8 mouse cellular contexts compared by ENCODE assay signal in the genomic region with DNA sequence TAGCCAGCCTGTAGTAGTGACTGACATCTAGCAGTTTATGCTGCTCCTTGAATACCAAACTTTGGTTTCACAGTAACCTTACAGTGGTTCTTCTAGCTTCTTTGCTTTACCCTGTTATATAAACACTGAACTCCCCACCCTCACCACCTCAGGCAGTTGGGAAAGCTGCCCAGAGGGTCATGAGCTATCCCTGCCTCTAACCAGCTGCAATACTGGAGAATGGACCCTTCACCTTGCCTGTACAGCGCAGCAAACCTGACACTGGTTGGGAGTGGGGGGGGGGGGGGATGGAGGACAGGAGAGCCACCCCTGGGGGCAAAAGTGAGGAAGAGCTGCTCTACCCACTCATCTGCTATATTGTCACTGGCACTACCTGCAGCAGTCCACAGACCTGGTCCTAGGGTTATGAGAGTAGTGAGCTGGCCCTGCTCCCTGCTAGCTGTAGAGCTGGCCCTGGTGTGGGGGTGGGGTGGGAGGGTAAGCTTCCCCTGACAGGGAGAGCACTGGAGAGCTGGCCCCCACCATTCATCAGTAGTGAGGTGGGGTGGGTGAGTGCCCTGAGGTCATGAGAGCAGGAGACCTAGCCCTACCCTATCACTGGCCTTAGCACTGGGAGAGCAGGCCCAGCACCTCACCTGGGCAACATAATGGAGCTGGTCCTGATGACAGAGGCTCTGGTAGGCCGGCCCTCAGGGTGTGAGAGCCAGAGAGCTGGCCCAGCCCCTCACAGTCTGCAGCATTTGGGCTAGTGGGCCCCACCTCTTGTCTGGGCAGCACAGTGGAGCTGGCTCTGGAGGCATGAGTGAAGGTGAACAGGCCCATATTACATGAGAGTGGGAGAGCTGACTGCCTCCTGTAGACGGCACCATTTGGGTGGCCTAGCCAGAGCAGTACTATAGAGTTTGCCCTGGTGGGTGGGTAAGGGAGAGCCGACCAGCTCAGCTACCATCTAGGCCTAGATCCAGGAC. TPM values are rescaled to one million over a fixed set of nuclear protein-coding genes. Genes with fewer than 3 reads are reported as not detected.
DNase-seq lines count a peak whose midpoint lies in the region; ATAC-seq and TF ChIP-seq lines count a peak whose summit lies in the region.

No protein-coding gene starts in this region.

- no peak for TF ChIP-seq CTCF in liver, embryonic 14.5 days (IDR thresholded peaks at IDR 0.05; ENCODE audit: low read depth)

- no peak overlapping the region for H3K4me3 ChIP-seq in embryonic facial prominence, embryonic 10.5 days
- no peak overlapping the region for H3K4me3 ChIP-seq in hindbrain, embryonic 15.5 days
- no peak overlapping the region for H3K4me3 ChIP-seq in liver, embryonic 14.5 days (ENCODE audit: insufficient read depth in 1 of 2, low read depth in 2 of 2, low read length in 2 of 2)
- H3K4me3 ChIP-seq in stomach, embryonic 15.5 days (replicated peaks) = no peak overlapping the region

- H3K9ac ChIP-seq in hindbrain, embryonic 15.5 days = no peak overlapping the region
- H3K9ac ChIP-seq in liver, embryonic 14.5 days (replicated peaks) = no peak overlapping the region
- H3K9ac ChIP-seq in stomach, embryonic 15.5 days = no peak overlapping the region

- 0 out of 2 replicates have a peak, but pooled peaks cover 5% of the 10 kb centered on the region for H3K4me1 ChIP-seq in embryonic facial prominence, embryonic 10.5 days
- no peaks in the 10 kb centered on the region for H3K4me1 ChIP-seq in hindbrain, embryonic 15.5 days (replicated peaks)
- no peaks in the 10 kb centered on the region for H3K4me1 ChIP-seq in liver, embryonic 14.5 days (replicated peaks; ENCODE audit: control insufficient read depth in 2 of 2, insufficient read depth in 2 of 2, low read length in 1 of 2)
- H3K4me1 ChIP-seq in stomach, embryonic 15.5 days = no peaks in the 10 kb centered on the region

- H3K36me3 ChIP-seq in embryonic facial prominence, embryonic 10.5 days (replicated peaks) = peaks cover 59% of the 10 kb centered on the region
- peaks cover 32% of the 10 kb centered on the region for H3K36me3 ChIP-seq in hindbrain, embryonic 15.5 days
- peaks cover 43% of the 10 kb centered on the region for H3K36me3 ChIP-seq in liver, embryonic 14.5 days (replicated peaks; ENCODE audit: control insufficient read depth, insufficient read depth, low read depth)
- H3K36me3 ChIP-seq in stomach, embryonic 15.5 days = peaks cover 25% of the 10 kb centered on the region

- 71% methylated on average over 4 of the region's 4 CpGs for WGBS in embryonic facial prominence, embryonic 10.5 days
- 68% methylated on average over 4 of the region's 4 CpGs for WGBS in hindbrain, embryonic 15.5 days
- 65% methylated on average over 4 of the region's 4 CpGs for WGBS in liver, embryonic 14.5 days (ENCODE audit: insufficient replicate concordance)
- 59% methylated on average over 4 of the region's 4 CpGs for whole genome bisulfite sequencing in stomach, embryonic 15.5 days

- H3K9me3 ChIP-seq in embryonic facial prominence, embryonic 10.5 days = no peaks in the 10 kb centered on the region
- no peaks in the 10 kb centered on the region for H3K9me3 ChIP-seq in hindbrain, embryonic 15.5 days
- no peaks in the 10 kb centered on the region for H3K9me3 ChIP-seq in liver, embryonic 14.5 days (ENCODE audit: control insufficient read depth, low read length)
- no peaks in the 10 kb centered on the region for H3K9me3 ChIP-seq in stomach, embryonic 15.5 days

- DNase-seq in embryo, embryonic 10 days (ENCODE audit: low spot score) = peak; percentile 7
- DNase-seq in embryo, embryonic 10.5 days (ENCODE audit: low spot score) = no peak
- DNase-seq in embryonic facial prominence, embryonic 10.5 days (ENCODE audit: low spot score) = peak; percentile 25
- no peak for DNase-seq in liver, embryonic 14.5 days (ENCODE audit: low read depth in 3 of 3, low spot score in 3 of 3)
- no peak for DNase-seq in spleen, postnatal 14 days (ENCODE audit: low spot score in 2 of 2)
- DNase-seq in frontal cortex, adult 2 months (ENCODE audit: extremely low spot score in 1 of 2, low spot score in 1 of 2) = no peak

- peak; percentile 77 for ATAC-seq in hindbrain, embryonic 15.5 days (ENCODE audit: low FRiP score, low read depth)
- ATAC-seq in liver, embryonic 14.5 days (ENCODE audit: insufficient read depth) = peak; percentile 62
- ATAC-seq in stomach, embryonic 15.5 days (ENCODE audit: insufficient read depth, low FRiP score, low read depth) = peak; percentile 78

- no peak for TF ChIP-seq EP300 in liver, embryonic 14.5 days (IDR thresholded peaks at IDR 0.05; ENCODE audit: low read depth)

- no peak overlapping the region for H3K4me2 ChIP-seq in hindbrain, embryonic 15.5 days
- H3K4me2 ChIP-seq in liver, embryonic 14.5 days (ENCODE audit: low read depth) = no peak overlapping the region
- no peak overlapping the region for H3K4me2 ChIP-seq in stomach, embryonic 15.5 days

- H3K27ac ChIP-seq in embryonic facial prominence, embryonic 10.5 days (replicated peaks) = no peak overlapping the region
- H3K27ac ChIP-seq in hindbrain, embryonic 15.5 days (replicated peaks) = no peak overlapping the region
- H3K27ac ChIP-seq in liver, embryonic 14.5 days = no peak overlapping the region
- no peak overlapping the region for H3K27ac ChIP-seq in stomach, embryonic 15.5 days

- no peaks in the 10 kb centered on the region for H3K27me3 ChIP-seq in embryonic facial prominence, embryonic 10.5 days (replicated peaks; ENCODE audit: low read depth, poor library complexity, severe bottlenecking)
- no peaks in the 10 kb centered on the region for H3K27me3 ChIP-seq in hindbrain, embryonic 15.5 days
- no peaks in the 10 kb centered on the region for H3K27me3 ChIP-seq in liver, embryonic 14.5 days (ENCODE audit: control insufficient read depth, insufficient read depth, low read length)
- no peaks in the 10 kb centered on the region for H3K27me3 ChIP-seq in stomach, embryonic 15.5 days (replicated peaks)

RNA-seq across cellular contexts. Expression of a gene that starts 14.9 kb away (rescaled TPM):
- polyA plus RNA-seq in embryonic facial prominence, embryonic 10.5 days (2016; fragmentation: Nextera tagmentation; extraction: Ambion mirVana) = 55.1 and 65.5 TPM in 2 replicates
- 53.8 and 57.2 TPM in 2 replicates for polyA plus RNA-seq in hindbrain, embryonic 15.5 days (2015; fragmentation: Nextera tagmentation; extraction: Ambion mirVana)
- polyA plus RNA-seq in liver, embryonic 14.5 days (2012; rRNA removed) = 26.2 and 38.2 TPM in 2 replicates
- 61.9 and 67.0 TPM in 2 replicates for polyA plus RNA-seq in liver, embryonic 14.5 days (2014; fragmentation: Nextera tagmentation; extraction: Ambion mirVana)
- polyA plus RNA-seq in stomach, embryonic 15.5 days (2015; fragmentation: Nextera tagmentation; extraction: Ambion mirVana) = 102 and 103 TPM in 2 replicates
- polyA plus RNA-seq in frontal cortex, adult 2 months (2012; rRNA removed) = 148 and 246 TPM in 2 replicates

RNA-seq across cellular contexts. Expression of a gene that starts 15.0 kb away (rescaled TPM):
- polyA plus RNA-seq in embryonic facial prominence, embryonic 10.5 days (2016; fragmentation: Nextera tagmentation; extraction: Ambion mirVana) = 10.2 and 11.2 TPM in 2 replicates
- 16.6 and 23.4 TPM in 2 replicates for polyA plus RNA-seq in hindbrain, embryonic 15.5 days (2015; fragmentation: Nextera tagmentation; extraction: Ambion mirVana)
- polyA plus RNA-seq in liver, embryonic 14.5 days (2012; rRNA removed) = 17.4 and 33.5 TPM in 2 replicates
- polyA plus RNA-seq in liver, embryonic 14.5 days (2014; fragmentation: Nextera tagmentation; extraction: Ambion mirVana) = 13.7 and 14.5 TPM in 2 replicates
- 12.5 and 14.2 TPM in 2 replicates for polyA plus RNA-seq in stomach, embryonic 15.5 days (2015; fragmentation: Nextera tagmentation; extraction: Ambion mirVana)
- polyA plus RNA-seq in frontal cortex, adult 2 months (2012; rRNA removed) = 139 and 148 TPM in 2 replicates

RNA-seq across cellular contexts. Expression of a gene that starts 15.1 kb away (rescaled TPM):
- 71.9 and 74.9 TPM in 2 replicates for polyA plus RNA-seq in embryonic facial prominence, embryonic 10.5 days (2016; fragmentation: Nextera tagmentation; extraction: Ambion mirVana)
- 31.6 and 31.7 TPM in 2 replicates for polyA plus RNA-seq in hindbrain, embryonic 15.5 days (2015; fragmentation: Nextera tagmentation; extraction: Ambion mirVana)
- polyA plus RNA-seq in liver, embryonic 14.5 days (2012; rRNA removed) = 17.0 and 21.8 TPM in 2 replicates
- 25.0 and 26.4 TPM in 2 replicates for polyA plus RNA-seq in liver, embryonic 14.5 days (2014; fragmentation: Nextera tagmentation; extraction: Ambion mirVana)
- 52.3 and 56.3 TPM in 2 replicates for polyA plus RNA-seq in stomach, embryonic 15.5 days (2015; fragmentation: Nextera tagmentation; extraction: Ambion mirVana)
- polyA plus RNA-seq in frontal cortex, adult 2 months (2012; rRNA removed) = 28.8 and 30.2 TPM in 2 replicates

RNA-seq across cellular contexts. Expression of a gene that starts 28.5 kb away (rescaled TPM):
- polyA plus RNA-seq in embryonic facial prominence, embryonic 10.5 days (2016; fragmentation: Nextera tagmentation; extraction: Ambion mirVana) = 0.19 and 0.27 TPM in 2 replicates
- polyA plus RNA-seq in hindbrain, embryonic 15.5 days (2015; fragmentation: Nextera tagmentation; extraction: Ambion mirVana) = 6.9 and 8.2 TPM in 2 replicates
- 0.04 and 0.11 TPM in 2 replicates for polyA plus RNA-seq in liver, embryonic 14.5 days (2012; rRNA removed)
- 0.06 and 0.15 TPM in 2 replicates for polyA plus RNA-seq in liver, embryonic 14.5 days (2014; fragmentation: Nextera tagmentation; extraction: Ambion mirVana)
- polyA plus RNA-seq in stomach, embryonic 15.5 days (2015; fragmentation: Nextera tagmentation; extraction: Ambion mirVana) = 0.51 and 0.79 TPM in 2 replicates
- polyA plus RNA-seq in frontal cortex, adult 2 months (2012; rRNA removed) = 10.8 and 13.1 TPM in 2 replicates

RNA-seq across cellular contexts. Expression of a gene that starts 54.7 kb away (rescaled TPM):
- 177 and 178 TPM in 2 replicates for polyA plus RNA-seq in embryonic facial prominence, embryonic 10.5 days (2016; fragmentation: Nextera tagmentation; extraction: Ambion mirVana)
- polyA plus RNA-seq in hindbrain, embryonic 15.5 days (2015; fragmentation: Nextera tagmentation; extraction: Ambion mirVana) = 23.2 and 26.0 TPM in 2 replicates
- polyA plus RNA-seq in liver, embryonic 14.5 days (2012; rRNA removed) = 32.1 and 65.7 TPM in 2 replicates
- polyA plus RNA-seq in liver, embryonic 14.5 days (2014; fragmentation: Nextera tagmentation; extraction: Ambion mirVana) = 149 and 153 TPM in 2 replicates
- polyA plus RNA-seq in stomach, embryonic 15.5 days (2015; fragmentation: Nextera tagmentation; extraction: Ambion mirVana) = 111 TPM in 2 replicates
- polyA plus RNA-seq in frontal cortex, adult 2 months (2012; rRNA removed) = 5.8 and 8.1 TPM in 2 replicates

Comparison
In these comparisons a context has a peak if more than half of its experiments do, and no peak if none do; other contexts are left out.
1. DNase-seq: peak in embryo, embryonic 10 days (single experiment) and embryonic facial prominence, embryonic 10.5 days (single experiment); none in embryo, embryonic 10.5 days (single experiment), liver, embryonic 14.5 days (0 of 3), spleen, postnatal 14 days (0 of 2) and frontal cortex, adult 2 months (0 of 2).
2. Peak in every context shown above with its lines, with median percentiles within 50 percentile points of each other: ATAC-seq.